13 mouse cellular contexts compared by ENCODE assay signal in the genomic region with DNA sequence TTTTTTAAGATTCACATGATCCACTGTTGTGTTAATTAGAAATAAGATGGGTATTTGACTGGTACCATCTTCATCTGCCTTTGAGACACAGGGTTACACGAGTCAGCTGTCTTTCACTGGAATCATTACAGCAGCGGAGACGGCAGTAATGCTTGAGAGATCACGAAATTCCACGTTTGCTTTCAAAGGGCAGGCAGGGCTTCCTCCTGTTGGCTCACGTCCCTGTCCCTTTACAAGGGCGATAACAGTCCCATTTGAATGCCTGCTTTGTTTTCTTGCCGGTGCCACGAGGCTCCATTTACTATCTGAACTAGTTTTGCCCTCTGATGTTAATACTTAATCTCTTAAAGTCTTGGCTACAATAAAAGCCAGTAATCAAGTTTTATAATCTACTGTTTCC.
DNase-seq lines count a peak whose midpoint lies in the region; ATAC-seq lines count a peak whose summit lies in the region.
"Had no signal": no experiment of that assay in that cellular context is flagged by ENCODE, and none has a peak within 500 bp of the region (broad histone marks: within the 10 kb centered on the region; RNA-seq: fewer than 3 reads in every experiment).

No protein-coding gene starts in this region.

- peak overlapping the region; percentile 31 for H3K4me2 ChIP-seq in heart, embryonic 14.5 days (ENCODE audit: low read length)
- H3K4me2 ChIP-seq in heart, embryonic 11.5 days = no peak overlapping the region
- H3K4me2 ChIP-seq in intestine, embryonic 16.5 days (ENCODE audit: low read depth, low read length) = no peak overlapping the region
- H3K4me2 ChIP-seq: hindbrain, embryonic 12.5 days; neural tube, embryonic 15.5 days; stomach, embryonic 15.5 days had no signal

- DNase-seq in cerebellum, adult 18-20 months = peak; percentile 7 to 13
- no peak for DNase-seq in cerebellum, postnatal 4 days (ENCODE audit: low spot score in 2 of 2)
- DNase-seq in Muller cell, postnatal 12 days (ENCODE audit: inconsistent ontology term) = peak; percentile 40
- no peak for DNase-seq in right cerebral cortex, adult 2 months (ENCODE audit: low spot score in 2 of 2)

- H3K4me3 ChIP-seq in heart, embryonic 14.5 days (ENCODE audit: control insufficient read depth in 1 of 2, insufficient read depth in 1 of 2, low read depth in 1 of 2, low read length in 2 of 2) = no peak overlapping the region
- H3K4me3 ChIP-seq in heart, embryonic 11.5 days (ENCODE audit: low read depth, low read length) = no peak overlapping the region
- no peak overlapping the region for H3K4me3 ChIP-seq in intestine, embryonic 16.5 days (ENCODE audit: low read length)
- H3K4me3 ChIP-seq: hindbrain, embryonic 12.5 days; neural tube, embryonic 15.5 days; stomach, embryonic 15.5 days had no signal

- peaks cover 10 to 19% of the 10 kb centered on the region in 2 experiments for H3K4me1 ChIP-seq in heart, embryonic 14.5 days (ENCODE audit: control insufficient read depth in 2 of 2, insufficient read depth in 2 of 2, low read length in 2 of 2)
- 0 out of 2 replicates have a peak, but pooled peaks cover 5% of the 10 kb centered on the region for H3K4me1 ChIP-seq in heart, embryonic 11.5 days (ENCODE audit: control insufficient read depth, insufficient read depth, low read length)
- H3K4me1 ChIP-seq in intestine, embryonic 16.5 days (ENCODE audit: control insufficient read depth, insufficient read depth, low read length) = no peaks in the 10 kb centered on the region
- H3K4me1 ChIP-seq: hindbrain, embryonic 12.5 days; stomach, embryonic 15.5 days had no signal

- 10% methylated on average over 9 of the region's 9 CpGs for WGBS in heart, embryonic 14.5 days
- WGBS in heart, embryonic 11.5 days (ENCODE audit: insufficient replicate concordance) = 42% methylated on average over 9 of the region's 9 CpGs
- WGBS in intestine, embryonic 16.5 days = 41% methylated on average over 9 of the region's 9 CpGs

- no peak for ATAC-seq in heart, embryonic 14.5 days (ENCODE audit: insufficient number of reproducible peaks, insufficient read depth, low FRiP score, low read depth)
- no peak; the same call in 1 of the 2 replicates for ATAC-seq in heart, embryonic 11.5 days (replicated peaks; ENCODE audit: insufficient number of reproducible peaks, low FRiP score, low TSS enrichment)
- peak; percentile 94 for ATAC-seq in intestine, embryonic 16.5 days
- ATAC-seq in megakaryocyte, adult 5-6 weeks (ENCODE audit: poor library complexity, severe bottlenecking) = no peak

- no peaks in the 10 kb centered on the region for H3K27me3 ChIP-seq in heart, embryonic 14.5 days (ENCODE audit: control insufficient read depth, insufficient read depth, low read length)
- H3K27me3 ChIP-seq in heart, embryonic 11.5 days (ENCODE audit: control insufficient read depth, insufficient read depth, low read length) = no peaks in the 10 kb centered on the region
- no peaks in the 10 kb centered on the region for H3K27me3 ChIP-seq in intestine, embryonic 16.5 days (replicated peaks; ENCODE audit: control insufficient read depth, insufficient read depth, low read length)
- H3K27me3 ChIP-seq: hindbrain, embryonic 12.5 days; neural tube, embryonic 15.5 days; stomach, embryonic 15.5 days had no signal

- H3K9ac ChIP-seq in heart, embryonic 14.5 days (ENCODE audit: low read length) = no peak overlapping the region
- H3K9ac ChIP-seq in heart, embryonic 11.5 days (ENCODE audit: low read depth, low read length) = no peak overlapping the region
- no peak overlapping the region for H3K9ac ChIP-seq in intestine, embryonic 16.5 days (ENCODE audit: low read depth, low read length)
- H3K9ac ChIP-seq: hindbrain, embryonic 12.5 days; liver, embryonic 14.5 days; neural tube, embryonic 15.5 days; stomach, embryonic 15.5 days had no signal

- H3K27ac ChIP-seq in heart, embryonic 14.5 days (replicated peaks in 1 of 2; ENCODE audit: control insufficient read depth in 1 of 2, insufficient read depth in 1 of 2, low read depth in 2 of 2, low read length in 2 of 2) = peak overlapping the region in 1 of 2 experiments; percentile 62; a peak in 1 of 4 replicates
- H3K27ac ChIP-seq in heart, embryonic 11.5 days (ENCODE audit: low read depth, low read length) = no peak overlapping the region
- no peak overlapping the region for H3K27ac ChIP-seq in intestine, embryonic 16.5 days (ENCODE audit: low read length)
- H3K27ac ChIP-seq: hindbrain, embryonic 12.5 days; liver, embryonic 14.5 days; neural tube, embryonic 15.5 days; stomach, embryonic 15.5 days had no signal

- no peaks in the 10 kb centered on the region for H3K36me3 ChIP-seq in heart, embryonic 14.5 days (ENCODE audit: control insufficient read depth, insufficient read depth, low read length)
- H3K36me3 ChIP-seq in heart, embryonic 11.5 days (ENCODE audit: control insufficient read depth, insufficient read depth, low read length) = no peaks in the 10 kb centered on the region
- no peaks in the 10 kb centered on the region for H3K36me3 ChIP-seq in intestine, embryonic 16.5 days (ENCODE audit: control insufficient read depth, insufficient read depth, low read length)
- H3K36me3 ChIP-seq: G1E; hindbrain, embryonic 12.5 days; neural tube, embryonic 15.5 days; stomach, embryonic 15.5 days had no signal

- H3K9me3 ChIP-seq in heart, embryonic 14.5 days (ENCODE audit: control insufficient read depth, low read length) = no peaks in the 10 kb centered on the region
- H3K9me3 ChIP-seq in heart, embryonic 11.5 days (replicated peaks; ENCODE audit: control insufficient read depth, low read length) = no peaks in the 10 kb centered on the region
- no peaks in the 10 kb centered on the region for H3K9me3 ChIP-seq in intestine, embryonic 16.5 days (ENCODE audit: control insufficient read depth, low read length)
- H3K9me3 ChIP-seq: hindbrain, embryonic 12.5 days; neural tube, embryonic 15.5 days; stomach, embryonic 15.5 days had no signal

Comparison
In these comparisons a context has a peak if more than half of its experiments do, and no peak if none do; other contexts are left out.
1. DNase-seq: peak in cerebellum, adult 18-20 months (2 of 2) and Muller cell, postnatal 12 days (single experiment); none in cerebellum, postnatal 4 days (0 of 2) and right cerebral cortex, adult 2 months (0 of 2).